Mouse (Mus musculus): ENCODE results near the gene St3gal5.

- TF ChIP-seq CTCF (IDR thresholded peaks at IDR 0.05; ENCODE audit: control insufficient read depth, insufficient read depth, insufficient replicate concordance, low read depth, low read length) (no peak), POLR2A (IDR thresholded peaks at IDR 0.05; ENCODE audit: control insufficient read depth, low read depth, low read length) (no peak)
Observed at GRCm38 (mm10) chr6:72096217-72096616, 1.2 kb upstream of the St3gal5 start.
